Mouse (Mus musculus) adrenal gland, postnatal 25 days (tissue): ENCODE results near the gene Rab44. TPM values are rescaled to one million over a fixed set of nuclear protein-coding genes. Genes with fewer than 3 reads are reported as not detected.

Experiments
- DNase-seq: peaks from one replicate; pipeline ENCODE4 v3.0.0; 2021; ENCODE audit warnings: mixed read lengths
- total RNA-seq: library from RNA; stranded (reverse); gene quantifications from 2 replicates; pipeline ENCODE4 v1.2.3, GENCODE M21; 2021

The Rab44 gene
- total RNA-seq, 1 experiment from 2014 or later: 0.30 TPM

DNA sequence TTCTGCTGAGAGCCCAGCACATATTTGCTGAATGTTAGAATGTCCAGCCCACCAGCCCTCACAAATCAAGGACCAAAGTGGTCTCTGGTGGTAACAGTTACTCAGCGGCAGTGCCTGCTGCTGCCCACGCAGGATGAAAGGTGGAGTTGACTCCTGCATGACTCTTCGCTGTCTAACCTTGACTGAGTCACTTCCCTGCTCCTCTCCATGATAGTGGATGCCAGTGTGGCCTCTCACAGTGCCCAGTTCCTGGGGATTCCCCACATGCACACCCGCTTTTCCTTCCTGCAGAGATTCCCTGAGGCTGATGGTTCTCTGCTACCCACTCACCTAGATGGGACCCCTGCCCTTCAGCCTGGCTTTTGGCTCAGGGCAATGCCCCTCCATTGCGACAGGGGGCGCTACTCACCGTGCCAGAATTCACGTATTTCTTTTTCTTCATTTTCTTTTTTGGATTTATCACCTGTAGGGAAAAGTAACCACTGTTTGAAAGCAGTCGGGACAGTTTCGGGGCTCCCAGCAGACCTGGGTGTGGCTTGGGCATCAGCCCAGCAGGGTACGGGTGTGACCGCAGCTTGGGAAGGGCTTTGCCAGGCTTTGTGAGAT is 55.2 kb downstream of the Rab44 start:
- peak; percentile 34 for DNase-seq

DNA sequence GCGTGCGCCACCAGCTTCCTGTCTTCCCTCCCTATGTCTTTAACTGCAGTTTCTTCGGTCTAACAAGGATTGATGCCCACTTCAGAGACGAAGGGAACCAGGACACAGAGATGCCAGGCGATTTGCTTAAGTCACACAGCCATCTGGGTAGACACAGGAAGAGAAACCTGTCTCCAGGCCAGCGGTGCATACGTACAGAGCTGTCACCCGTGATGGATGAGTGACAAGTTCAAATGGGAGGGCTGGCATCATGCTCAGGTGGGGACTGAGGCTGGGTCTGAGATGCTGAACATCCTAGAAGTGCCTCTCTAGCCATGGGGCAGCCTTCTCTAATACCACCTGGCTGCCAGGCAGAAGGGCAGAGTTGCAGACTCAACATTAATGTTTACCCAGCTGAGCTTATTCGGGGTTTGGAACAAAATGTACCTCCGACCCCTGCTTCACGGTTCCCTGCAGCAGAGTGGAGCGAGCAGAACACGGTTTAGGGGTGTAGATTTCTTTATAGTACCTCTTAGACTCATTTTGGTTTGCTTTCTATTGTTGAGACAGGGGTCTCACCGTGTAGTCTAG is 56.6 kb downstream of the Rab44 start:
- DNase-seq: no peak

DNA sequence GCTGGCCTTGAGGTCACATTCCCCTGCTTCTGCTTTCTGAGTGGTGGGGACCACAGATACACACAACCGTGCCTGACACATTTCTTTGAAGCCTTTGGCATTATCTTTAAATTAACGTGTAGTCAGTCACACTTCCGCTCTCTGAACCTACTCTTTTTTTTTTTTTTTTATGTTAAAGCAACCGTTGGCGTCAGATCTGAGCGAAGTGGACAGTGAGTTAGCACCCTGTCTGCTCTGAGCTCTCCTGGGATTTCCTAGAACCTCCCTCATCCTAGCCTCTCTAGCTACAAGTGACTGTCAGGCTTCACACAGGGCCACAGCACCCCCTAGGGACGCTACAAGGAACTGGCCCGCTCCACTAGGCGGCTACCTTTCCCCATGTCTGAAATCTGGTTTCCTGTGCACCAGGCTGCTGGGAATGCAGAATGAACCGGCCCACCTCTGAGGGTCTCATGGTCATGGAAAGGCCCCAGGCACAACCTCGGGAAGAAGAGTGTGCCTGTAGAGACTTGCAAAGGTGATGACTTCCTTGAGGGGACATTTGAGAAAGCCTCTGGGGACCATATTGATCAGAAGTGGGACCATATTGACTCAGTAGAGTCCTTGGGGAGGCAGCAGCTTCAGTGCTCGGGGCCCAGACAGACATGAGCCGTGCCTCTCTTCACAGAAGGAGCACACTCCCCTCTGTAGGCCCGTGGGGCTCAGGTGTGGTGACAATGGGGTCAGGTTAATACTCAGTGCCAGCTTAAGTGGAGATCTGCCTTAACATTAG is 57.2 kb downstream of the Rab44 start:
- DNase-seq: peak; percentile 84

DNA sequence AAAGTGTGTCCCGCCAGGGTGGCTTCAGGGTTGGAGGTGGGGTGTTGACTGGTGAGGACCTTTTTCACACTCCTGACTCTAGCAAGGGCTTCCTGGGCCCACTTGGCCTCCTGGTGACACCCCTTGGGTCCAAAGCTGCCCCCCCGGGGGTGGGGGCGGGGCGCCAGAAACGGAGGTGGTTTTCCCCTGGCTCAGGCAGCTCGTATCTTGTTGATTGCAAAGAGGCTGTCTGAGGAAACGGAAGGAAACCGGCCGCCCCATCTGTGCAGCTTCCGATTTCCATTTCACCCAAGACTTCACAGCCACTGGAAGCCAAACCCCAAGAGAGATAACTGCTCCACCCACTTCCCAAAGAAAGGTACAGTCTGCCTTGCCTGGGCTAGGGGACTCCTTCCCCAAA is 58.1 kb downstream of the Rab44 start:
- DNase-seq: no peak

DNA sequence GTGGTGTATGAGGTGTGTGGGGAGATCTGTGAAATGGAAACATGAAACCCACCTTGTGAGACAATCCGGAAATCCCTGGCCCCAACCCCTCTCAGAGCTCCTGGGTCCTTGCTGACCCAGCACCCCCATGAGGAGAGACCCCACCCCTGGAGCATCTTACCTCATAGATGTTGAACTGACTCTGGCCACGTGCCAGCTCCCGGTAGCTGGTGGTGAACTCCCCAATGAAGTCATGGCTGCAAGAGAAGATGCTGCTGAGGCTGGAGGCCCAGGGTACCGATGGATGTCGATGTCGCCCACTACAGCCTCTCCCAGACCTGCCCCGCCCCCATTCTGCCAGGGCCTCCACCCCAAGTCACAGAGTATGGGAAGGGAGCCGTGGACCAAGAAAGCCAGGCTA is 59.2 kb downstream of the Rab44 start:
- DNase-seq: no peak

DNA sequence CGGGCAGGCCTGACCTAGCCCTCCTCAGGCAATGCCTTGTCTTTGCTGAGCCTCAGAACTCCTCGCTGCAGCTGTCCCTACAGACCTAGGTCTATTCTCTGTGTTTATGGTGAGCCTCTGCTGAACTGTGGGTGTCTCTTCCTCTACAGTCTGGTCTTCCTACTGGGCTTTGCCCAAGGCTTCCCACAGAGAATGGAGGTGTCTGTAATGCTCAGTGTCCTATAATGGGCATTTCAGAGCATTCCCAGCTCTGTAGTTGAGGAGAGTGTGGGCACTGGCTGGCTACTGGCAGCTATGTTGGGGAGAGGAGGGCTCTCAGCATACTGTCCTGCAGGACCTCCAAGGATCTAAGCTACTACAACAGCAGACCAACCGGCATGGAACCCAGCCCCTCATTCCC is 61.7 kb downstream of the Rab44 start:
- no peak for DNase-seq

DNA sequence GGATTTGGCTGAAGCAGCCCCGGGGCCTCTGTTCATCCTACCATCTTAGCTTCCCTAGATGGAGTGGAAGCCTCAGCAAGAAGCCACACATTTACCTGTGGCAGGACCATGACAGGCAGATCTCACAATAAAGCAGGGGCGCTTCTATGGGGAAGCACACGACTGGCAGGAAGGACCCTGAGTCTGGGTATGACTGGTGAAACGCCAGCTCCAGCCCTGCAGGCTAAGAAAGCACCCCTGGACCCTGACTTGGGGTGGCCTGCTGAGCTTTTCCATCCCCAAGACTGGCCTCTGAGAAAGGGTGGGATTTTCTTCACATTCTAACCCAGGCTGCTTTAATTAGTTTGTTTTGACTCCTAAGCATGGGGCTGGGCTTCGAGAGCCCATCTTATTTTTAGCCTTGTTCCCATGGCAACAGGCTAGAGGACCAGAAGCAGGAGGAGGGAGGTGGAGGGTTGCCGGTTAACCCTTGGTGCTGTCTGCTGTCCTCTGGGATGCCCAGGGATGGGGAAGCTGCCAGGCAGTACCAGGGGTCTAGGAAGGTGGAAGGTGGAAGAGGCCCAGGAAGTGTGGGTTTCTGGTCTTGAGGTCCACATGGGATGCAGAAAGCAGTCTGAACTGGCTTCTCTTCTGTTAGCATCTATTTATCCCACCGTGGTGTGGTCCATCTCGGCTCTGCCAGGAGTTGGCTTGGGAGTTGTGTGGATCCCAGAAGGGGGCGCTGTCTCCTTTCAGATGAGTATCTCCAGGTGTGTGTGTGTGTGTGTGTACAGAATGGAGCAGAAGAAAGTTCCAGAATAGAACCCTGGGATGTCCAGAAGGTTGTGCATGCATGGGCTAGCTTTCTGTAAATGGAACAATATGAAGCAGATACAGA is 62.7 kb downstream of the Rab44 start:
- DNase-seq: peak; percentile 75

DNA sequence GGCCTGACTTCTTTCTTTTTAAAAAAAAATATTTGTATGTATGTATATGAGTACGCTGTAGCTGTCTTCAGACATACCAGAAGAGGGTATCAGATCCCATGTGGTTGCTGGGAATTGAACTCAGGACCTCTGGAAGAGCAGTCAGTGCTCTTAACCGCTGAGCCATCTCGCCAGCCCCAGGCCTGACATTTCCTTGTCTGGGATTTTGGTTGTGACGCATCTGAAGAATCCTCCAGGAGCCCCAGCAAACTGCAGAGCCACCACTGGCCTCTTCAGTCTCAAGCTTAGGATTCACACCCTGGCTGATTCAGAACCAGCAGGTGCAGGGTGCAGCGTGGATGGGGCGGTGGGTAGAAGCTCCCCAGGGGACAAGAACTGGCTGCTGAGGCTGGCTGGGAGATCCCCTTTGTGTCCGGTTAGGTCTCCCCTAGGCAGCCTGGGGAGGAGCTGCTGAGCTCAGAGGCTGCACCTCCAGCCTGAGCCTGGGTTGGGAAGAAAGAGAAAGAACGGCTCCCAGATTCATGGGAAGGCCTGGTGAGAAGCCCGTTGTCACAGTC is 64.6 kb downstream of the Rab44 start:
- DNase-seq: no peak

DNA sequence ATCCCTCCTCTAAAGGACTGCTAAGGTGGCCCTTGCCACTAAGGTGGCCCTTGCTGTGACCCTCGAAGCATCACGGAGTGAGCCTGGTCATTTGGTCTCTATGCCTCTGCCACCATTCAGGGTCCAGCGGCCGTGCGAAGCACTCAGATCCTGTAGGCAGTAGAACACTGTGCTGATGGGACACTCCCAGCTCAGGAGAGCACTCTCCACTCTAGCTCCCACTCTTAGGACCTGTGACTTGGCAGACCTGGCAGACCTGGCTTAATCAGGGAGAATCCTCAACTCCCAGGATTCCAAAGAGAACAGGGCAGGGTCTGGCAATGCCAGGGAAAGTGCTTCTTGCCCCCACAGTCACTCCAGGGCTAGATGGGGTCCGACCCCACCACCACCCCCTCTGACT is 66.0 kb downstream of the Rab44 start:
- DNase-seq: no peak

DNA sequence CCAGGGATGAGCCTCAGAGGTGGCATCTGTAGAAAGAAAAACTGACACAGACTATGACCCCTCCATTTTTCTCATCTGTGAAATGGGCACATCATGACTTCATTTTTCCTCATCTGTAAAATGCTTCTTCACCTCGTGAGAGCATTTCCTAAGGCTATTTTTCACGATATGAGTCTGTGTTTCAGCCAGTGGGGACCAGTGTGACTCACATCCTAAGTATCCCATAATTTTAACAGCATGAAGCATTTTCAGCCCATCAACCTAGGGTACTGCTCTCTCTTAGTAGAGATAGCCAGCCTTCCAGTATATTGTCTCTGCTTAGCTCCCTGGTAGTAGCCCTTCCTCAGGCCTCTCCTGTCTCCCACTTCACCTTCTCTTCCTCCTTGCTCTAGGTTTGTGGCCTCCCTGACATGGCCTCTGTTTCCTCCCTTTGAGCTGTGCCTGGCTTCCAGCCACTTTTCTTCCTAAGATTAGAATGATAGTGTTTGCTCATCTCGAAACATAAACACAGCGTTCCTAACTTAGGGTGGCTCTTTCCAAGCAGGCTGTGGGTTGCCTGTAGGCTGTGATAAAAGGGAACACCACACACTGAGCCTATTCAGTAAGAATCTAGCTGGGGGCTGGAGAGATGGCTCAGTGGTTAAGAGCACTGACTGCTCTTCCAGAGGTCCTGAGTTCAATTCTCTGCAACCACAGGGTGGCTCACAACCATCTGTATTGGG is 66.6 kb downstream of the Rab44 start:
- DNase-seq: no peak

DNA sequence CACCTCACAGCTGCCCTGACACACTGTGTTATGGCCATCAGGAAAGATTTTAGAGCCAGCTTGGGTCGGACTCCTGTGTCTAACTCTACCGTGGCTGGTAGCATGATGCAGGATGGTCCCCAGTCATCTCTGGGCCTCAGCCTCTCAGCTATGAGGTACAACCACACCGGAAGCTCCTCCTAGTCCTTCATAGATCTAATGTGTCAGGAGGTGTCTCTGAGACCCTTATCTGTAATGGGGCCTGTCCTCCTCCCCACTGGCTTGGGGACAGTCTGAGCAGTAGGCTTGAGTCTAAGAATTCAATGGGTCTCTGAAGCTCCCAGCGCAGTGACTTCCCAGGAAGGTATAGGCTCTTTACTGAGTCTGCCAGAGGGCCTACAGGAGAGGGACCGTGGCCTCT is 67.8 kb downstream of the Rab44 start:
- no peak for DNase-seq

DNA sequence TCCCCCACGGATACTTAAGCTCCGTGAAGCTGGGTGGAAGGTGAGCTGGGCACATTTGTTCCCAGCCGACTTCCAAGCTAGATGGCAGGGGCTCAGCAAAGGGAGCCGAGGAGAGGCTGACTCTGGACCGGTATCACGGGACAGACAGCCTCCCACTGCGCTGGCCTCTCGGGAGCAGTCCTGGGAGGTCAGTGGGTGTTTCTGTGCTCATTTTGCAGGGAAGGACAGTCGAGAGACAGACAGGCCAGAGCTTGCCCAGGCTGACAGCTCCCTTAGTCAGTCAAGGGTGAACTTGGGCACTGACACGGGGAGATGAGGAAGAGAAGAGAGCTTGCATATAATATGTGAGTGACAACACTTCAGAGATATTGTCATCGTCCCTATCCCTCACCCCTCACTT is 69.2 kb downstream of the Rab44 start:
- DNase-seq: no peak

DNA sequence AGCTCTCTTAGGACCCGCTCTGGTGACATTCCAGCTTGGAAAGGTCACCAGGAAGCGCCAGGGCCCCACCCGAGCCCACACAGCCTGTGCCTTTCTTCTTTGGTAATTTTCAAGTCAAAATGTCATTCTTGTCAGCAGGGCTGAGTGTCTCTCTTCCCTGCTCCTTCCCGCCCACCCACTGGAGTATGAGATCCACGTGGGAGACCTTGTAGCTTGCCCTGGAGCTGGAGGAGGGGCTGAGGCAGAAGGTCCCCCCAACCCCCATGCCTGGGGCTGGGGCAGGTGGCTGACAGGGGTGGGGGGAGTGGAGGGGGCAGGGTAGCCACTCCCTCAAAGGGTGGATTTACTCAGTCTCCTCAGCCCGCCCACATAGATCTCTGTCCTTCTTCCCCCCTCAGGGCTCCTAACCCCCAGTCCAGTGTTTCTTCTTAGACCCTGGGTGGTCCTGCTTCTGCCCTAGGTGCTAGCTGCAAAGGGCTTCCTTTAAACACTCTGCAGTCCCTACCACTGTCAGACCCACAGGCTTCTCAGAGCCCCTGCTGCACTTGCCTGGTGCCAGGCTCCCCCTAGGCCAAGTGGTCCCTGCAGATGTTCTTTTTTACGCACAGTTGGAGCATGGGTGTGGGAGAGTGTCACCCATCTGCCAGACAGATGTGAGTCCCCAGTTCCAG is 71.6 kb downstream of the Rab44 start:
- no peak for DNase-seq

DNA sequence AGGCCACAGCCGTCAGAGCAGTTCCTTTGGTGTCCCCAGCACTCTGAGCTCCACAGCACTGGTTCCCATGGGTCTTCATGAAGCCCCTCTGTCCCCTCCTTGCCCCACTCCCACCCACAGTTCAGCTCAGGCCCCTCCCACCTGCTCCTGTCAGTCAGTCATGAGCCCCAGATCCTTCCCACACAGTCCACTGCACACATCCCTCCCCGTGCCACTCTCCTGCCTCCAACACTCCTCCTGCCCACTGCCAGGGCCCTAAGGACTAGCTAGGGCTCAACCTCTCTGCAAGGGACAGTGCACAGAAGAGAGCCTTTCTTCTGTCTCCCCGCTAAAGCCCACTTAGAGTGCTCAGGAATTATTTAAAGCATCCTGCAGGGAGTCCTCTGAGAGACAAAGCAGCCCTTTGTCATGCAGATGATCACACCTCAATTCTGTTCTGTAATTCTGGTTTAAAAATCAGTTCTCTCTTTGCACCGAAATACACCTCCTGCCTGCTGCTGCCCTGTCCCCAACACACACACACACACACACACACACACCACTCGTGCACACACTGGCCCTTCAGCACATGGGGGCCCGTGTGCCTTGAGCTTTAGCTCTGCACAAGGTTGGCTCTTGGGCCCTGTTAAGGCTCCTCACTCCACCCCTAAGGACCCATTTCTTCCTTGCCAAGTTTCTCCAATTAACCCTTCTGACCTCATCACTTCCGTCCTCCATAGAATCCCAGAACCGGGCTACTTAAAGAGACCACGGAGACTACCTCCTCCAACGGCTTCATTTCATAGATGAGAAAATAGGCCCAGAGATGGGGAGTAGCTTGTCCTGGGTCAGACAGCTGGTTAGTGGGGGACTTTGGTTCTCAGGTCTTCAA is 73.3 kb downstream of the Rab44 start:
- DNase-seq: no peak

DNA sequence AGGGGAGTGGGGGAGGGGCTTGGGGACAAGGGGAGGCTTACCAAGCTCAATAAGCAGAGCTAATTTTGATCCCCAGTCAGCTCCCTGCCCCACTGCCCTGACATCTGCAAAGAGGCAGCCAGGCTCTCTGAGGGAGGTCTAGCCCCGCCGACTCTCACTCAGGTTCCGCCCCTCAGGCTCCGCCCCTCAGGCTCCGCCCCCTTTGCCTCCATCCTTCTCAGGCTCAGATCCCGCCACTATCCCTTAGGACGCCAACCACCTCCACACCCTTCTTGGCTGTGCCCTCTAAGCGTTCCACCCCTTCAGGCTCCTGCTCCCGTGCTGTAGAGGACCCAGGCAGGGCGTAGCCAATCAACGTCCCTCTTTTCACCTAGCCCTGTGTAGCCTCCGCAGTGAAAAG is 75.0 kb downstream of the Rab44 start:
- DNase-seq: no peak

DNA sequence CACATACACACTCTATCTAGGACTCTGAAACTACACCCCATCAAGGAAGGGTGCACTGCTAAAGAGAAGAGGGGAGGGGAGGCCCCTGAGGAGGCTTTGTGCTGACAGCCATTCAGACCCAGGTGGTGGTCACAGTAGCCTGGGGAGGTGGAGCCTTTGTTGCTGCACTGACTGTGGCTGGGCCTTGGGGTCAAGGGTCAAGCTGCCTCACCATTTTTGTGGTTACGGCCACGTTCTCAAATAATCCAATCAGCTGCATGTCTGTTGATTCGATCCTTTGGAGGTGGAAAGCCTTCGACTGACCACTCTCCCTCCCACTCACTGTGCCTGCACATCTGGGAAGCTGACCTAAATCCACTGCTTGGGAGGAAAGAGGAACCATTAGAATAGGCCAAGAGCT is 81.6 kb downstream of the Rab44 start:
- DNase-seq: no peak
